Mouse (Mus musculus): ENCODE results near the gene C1ql1. TPM values are rescaled to one million over a fixed set of nuclear protein-coding genes. Genes with fewer than 3 reads are reported as not detected.

Gene C1ql1
- polyA plus RNA-seq, 3 experiments from 2014 or later = not detected

DNA sequence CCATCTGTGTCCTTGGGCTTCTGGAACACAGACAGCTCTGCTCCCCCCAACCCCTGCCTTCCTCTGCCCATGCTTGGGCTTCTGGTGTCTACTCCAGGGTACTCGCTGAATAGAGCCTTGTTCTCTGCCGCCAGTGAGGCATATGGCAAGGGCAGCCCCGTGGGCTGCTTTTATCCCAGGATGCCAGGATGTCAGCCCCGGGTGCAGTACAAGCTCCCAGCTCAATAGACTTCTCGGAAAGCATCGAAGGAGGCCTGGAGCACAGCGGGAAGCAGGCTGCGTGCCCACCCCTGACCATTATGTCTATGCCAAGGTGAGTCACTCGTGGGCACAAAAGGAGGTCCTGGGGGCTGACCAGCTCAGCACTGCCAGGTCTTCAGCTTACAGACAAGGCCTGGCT is 48.1 kb downstream of the C1ql1 start:
- ATAC-seq = no peak

GRCm38 (mm10) chr11:102896641-102897040 is 49.8 kb downstream of the C1ql1 start:
- ATAC-seq = no peak

- no peak for ATAC-seq
These were observed 50.7 kb downstream of the C1ql1 start for GRCm38 (mm10) chr11:102895779-102896178.

DNA sequence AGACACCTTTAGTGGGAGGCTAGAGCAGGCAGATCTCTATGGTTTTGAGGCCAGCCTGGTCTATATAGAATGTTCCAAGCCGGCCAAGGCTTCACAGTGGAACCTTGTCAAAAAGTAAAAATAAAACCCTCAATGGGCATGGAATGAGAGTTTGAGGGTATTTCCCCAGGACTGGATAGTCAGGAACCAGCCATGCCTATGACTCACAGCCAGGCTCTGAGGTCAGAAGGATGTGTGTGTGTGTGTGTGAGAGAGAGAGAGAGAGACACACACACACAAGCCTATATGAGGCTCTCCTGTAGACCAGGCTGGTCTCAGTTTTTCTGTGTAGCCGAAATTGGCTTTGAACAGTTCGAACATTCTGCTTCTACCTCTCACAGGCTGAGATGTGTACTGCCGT is 51.8 kb downstream of the C1ql1 start:
- ATAC-seq = no peak

DNA sequence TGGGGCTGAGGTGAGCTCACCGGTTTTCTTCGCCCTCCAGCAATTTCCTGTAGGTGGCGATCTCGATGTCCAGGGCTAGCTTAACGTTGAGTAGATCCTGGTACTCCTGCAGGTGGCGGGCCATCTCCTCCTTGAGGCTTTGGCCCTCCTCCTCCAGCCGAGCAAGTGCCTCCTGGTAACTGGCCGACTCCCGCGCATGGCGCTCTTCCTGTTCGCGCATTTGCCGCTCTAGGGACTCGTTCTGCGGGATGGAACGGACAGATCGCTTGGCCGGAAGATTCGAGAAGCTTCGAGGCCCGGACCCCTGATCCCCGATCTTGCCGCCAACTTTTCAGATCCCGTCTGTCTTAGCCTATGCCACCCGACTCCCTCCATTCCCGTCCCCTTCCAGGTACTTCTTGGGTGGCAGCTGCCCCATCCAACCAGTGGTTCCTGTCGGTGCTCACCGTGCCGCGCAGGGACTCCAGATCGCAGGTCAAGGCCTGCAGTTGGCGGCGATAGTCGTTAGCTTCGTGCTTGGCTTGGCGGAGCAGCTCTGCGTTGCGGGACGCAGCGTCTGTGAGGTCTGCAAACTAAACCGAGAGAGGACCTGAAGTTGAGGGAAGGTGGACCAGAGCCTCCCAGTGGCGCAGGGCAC is 53.4 kb downstream of the C1ql1 start:
- ATAC-seq = peak; percentile 56

GRCm38 (mm10) chr11:102890096-102890495 is 56.4 kb downstream of the C1ql1 start:
- no peak for ATAC-seq

Other genes starting within 250 kb of the C1ql1 start
- gene Ccdc43, start 248.9 kb downstream of the C1ql1 start, polyA plus RNA-seq (2017; shearing (Covaris generic)) = 10 to 100 TPM; 29.0 to 41.4 (median 40.1) TPM
- gene Adam11, start 185.2 kb downstream of the C1ql1 start, polyA plus RNA-seq (2017; shearing (Covaris generic)) = under 1 TPM in 1 of 3 experiments, not detected in 2; 0.20 TPM
- gene Gjc1, start 127.0 kb downstream of the C1ql1 start, polyA plus RNA-seq (2017; shearing (Covaris generic)) = not detected
- gene Higd1b, start 110.8 kb downstream of the C1ql1 start, polyA plus RNA-seq (2017; shearing (Covaris generic)) = not detected
- 100 to 1,000 TPM; 111 to 148 (median 126) TPM for gene Eftud2, start 65.7 kb downstream of the C1ql1 start, polyA plus RNA-seq (2017; shearing (Covaris generic))
- not detected for gene Ccdc103, start 65.5 kb downstream of the C1ql1 start, polyA plus RNA-seq (2017; shearing (Covaris generic))
- not detected for gene Fam187a, start 61.5 kb downstream of the C1ql1 start, polyA plus RNA-seq (2017; shearing (Covaris generic))
- gene Gfap, start 45.8 kb downstream of the C1ql1 start, polyA plus RNA-seq (2017; shearing (Covaris generic)) = not detected
- gene Kif18b, start 21.6 kb downstream of the C1ql1 start, polyA plus RNA-seq (2017; shearing (Covaris generic)) = 1 to 10 TPM in 1 of 3 experiments, under 1 TPM in 2; 0.56 to 8.2 (median 0.61) TPM
- gene Nmt1, start 81.5 kb upstream of the C1ql1 start, polyA plus RNA-seq (2017; shearing (Covaris generic)) = 100 to 1,000 TPM in 2 of 3 experiments, 10 to 100 TPM in 1; 63.6 to 113 (median 106) TPM
- gene Dcakd, start 81.6 kb upstream of the C1ql1 start, polyA plus RNA-seq (2017; shearing (Covaris generic)) = 10 to 100 TPM; 19.9 to 27.5 (median 25.4) TPM
- gene Plcd3, start 155.0 kb upstream of the C1ql1 start, polyA plus RNA-seq (2017; shearing (Covaris generic)) = not detected
- 10 to 100 TPM; 21.5 to 28.5 (median 25.4) TPM for gene Acbd4, start 155.0 kb upstream of the C1ql1 start, polyA plus RNA-seq (2017; shearing (Covaris generic))
- 1 to 10 TPM; 3.0 to 3.7 (median 3.5) TPM for gene Hexim1, start 169.5 kb upstream of the C1ql1 start, polyA plus RNA-seq (2017; shearing (Covaris generic))
- 1 to 10 TPM in 2 of 3 experiments, under 1 TPM in 1; 0.44 to 2.1 (median 2.0) TPM for gene Hexim2, start 185.7 kb upstream of the C1ql1 start, polyA plus RNA-seq (2017; shearing (Covaris generic))
- 10 to 100 TPM; 52.9 to 64.4 (median 60.6) TPM for gene Fmnl1, start 224.4 kb upstream of the C1ql1 start, polyA plus RNA-seq (2017; shearing (Covaris generic))

All from inflammation-experienced regulatory T-cells, adult 6 months (primary cell).